Mouse (Mus musculus): ENCODE results near the gene Gm6337. TPM values are rescaled to one million over a fixed set of nuclear protein-coding genes. Genes with fewer than 3 reads are reported as not detected.
"Not testable (repeated sequence)": the region's sequence is repeated elsewhere in the genome, so short reads cannot be mapped to it uniquely, and the experiment has no call there.

The Gm6337 gene
- not detected in 2 replicates for polyA plus RNA-seq (2014; fragmentation: Nextera tagmentation; extraction: Ambion mirVana)

- DNase-seq; H3K9me3 ChIP-seq (ENCODE audit: low read depth, low read length); ATAC-seq (ENCODE audit: insufficient read depth); H3K36me3 ChIP-seq (ENCODE audit: insufficient read depth); H3K27me3 ChIP-seq (ENCODE audit: insufficient read depth, low read length); H3K27ac ChIP-seq (ENCODE audit: low read depth); H3K9ac ChIP-seq; H3K4me3 ChIP-seq (ENCODE audit: low read depth, low read length); H3K4me1 ChIP-seq (ENCODE audit: insufficient read depth); H3K4me2 ChIP-seq: not testable (repeated sequence)
- 78% methylated on average over 2 of the region's 4 CpGs for WGBS
Observed at GRCm38 (mm10) chr14:6058167-6058566, at the start of gene Gm6337. Gene Gm6337, minus strand, starts transcription at chr14:6058267.

- DNase-seq = peak; percentile 4
- peak; percentile 30 for TF ChIP-seq CTCF (IDR thresholded peaks at IDR 0.05; ENCODE audit: low read depth)
- 8% methylated on average over 8 of the region's 9 CpGs for WGBS
Observed at GRCm38 (mm10) chr14:6107500-6107899, 49.4 kb upstream of the Gm6337 start.

GRCm38 (mm10) chr14:6093842-6094241 is 35.8 kb upstream of the Gm6337 start, which contains the start of gene Gm8206:
Gene Gm8206, minus strand, starts transcription at chr14:6093942.
- not testable (repeated sequence) for DNase-seq; H3K9ac ChIP-seq; H3K9me3 ChIP-seq (ENCODE audit: low read depth, low read length); H3K27me3 ChIP-seq (ENCODE audit: insufficient read depth, low read length); H3K4me2 ChIP-seq; H3K4me1 ChIP-seq (ENCODE audit: insufficient read depth); H3K27ac ChIP-seq (ENCODE audit: low read depth); H3K4me3 ChIP-seq (ENCODE audit: low read depth, low read length); ATAC-seq (ENCODE audit: insufficient read depth); H3K36me3 ChIP-seq (ENCODE audit: insufficient read depth)
- WGBS = 71% methylated on average over 2 of the region's 3 CpGs

More at GRCm38 (mm10) chr14:6107500-6107899, 49.4 kb upstream of the Gm6337 start:
- peak overlapping the region; percentile 51 for H3K4me2 ChIP-seq
- H3K9me3 ChIP-seq (ENCODE audit: low read depth, low read length); ATAC-seq (ENCODE audit: insufficient read depth); H3K4me3 ChIP-seq (ENCODE audit: low read depth, low read length); H3K36me3 ChIP-seq (ENCODE audit: insufficient read depth); H3K27me3 ChIP-seq (ENCODE audit: insufficient read depth, low read length); H3K9ac ChIP-seq; H3K4me1 ChIP-seq (ENCODE audit: insufficient read depth); H3K27ac ChIP-seq (ENCODE audit: low read depth): not testable (repeated sequence)

Other genes starting within 250 kb of the Gm6337 start
- gene Gm3424, start 227.9 kb downstream of the Gm6337 start, polyA plus RNA-seq (2014; fragmentation: Nextera tagmentation; extraction: Ambion mirVana) = not detected in 2 replicates
- gene Gm8237, start 177.9 kb downstream of the Gm6337 start, polyA plus RNA-seq (2014; fragmentation: Nextera tagmentation; extraction: Ambion mirVana) = 0.15 and 0.28 TPM in 2 replicates
- 0.46 and 0.62 TPM in 2 replicates for gene Gm3248, start 96.5 kb downstream of the Gm6337 start, polyA plus RNA-seq (2014; fragmentation: Nextera tagmentation; extraction: Ambion mirVana)
- not detected in 2 replicates for gene Gm3453, start 79.1 kb downstream of the Gm6337 start, polyA plus RNA-seq (2014; fragmentation: Nextera tagmentation; extraction: Ambion mirVana)
- gene Gm8206, start 35.7 kb upstream of the Gm6337 start, polyA plus RNA-seq (2014; fragmentation: Nextera tagmentation; extraction: Ambion mirVana) = 0.34 and 1.2 TPM in 2 replicates
- gene Gm3468, start 50.4 kb upstream of the Gm6337 start, polyA plus RNA-seq (2014; fragmentation: Nextera tagmentation; extraction: Ambion mirVana) = 2.6 TPM in 2 replicates
- not detected in 2 replicates for gene Gm3476, start 67.5 kb upstream of the Gm6337 start, polyA plus RNA-seq (2014; fragmentation: Nextera tagmentation; extraction: Ambion mirVana)
- gene Gm21560, start 161.0 kb upstream of the Gm6337 start, polyA plus RNA-seq (2014; fragmentation: Nextera tagmentation; extraction: Ambion mirVana) = not detected in 2 replicates
- gene Gm3411, start 229.0 kb upstream of the Gm6337 start, polyA plus RNA-seq (2014; fragmentation: Nextera tagmentation; extraction: Ambion mirVana) = 1.2 and 1.4 TPM in 2 replicates
- gene Gm21103, start 246.6 kb upstream of the Gm6337 start, polyA plus RNA-seq (2014; fragmentation: Nextera tagmentation; extraction: Ambion mirVana) = not detected in 2 replicates

All from lung, embryonic 14.5 days (tissue).